Mouse (Mus musculus): ENCODE results near the gene Srl.

DNA sequence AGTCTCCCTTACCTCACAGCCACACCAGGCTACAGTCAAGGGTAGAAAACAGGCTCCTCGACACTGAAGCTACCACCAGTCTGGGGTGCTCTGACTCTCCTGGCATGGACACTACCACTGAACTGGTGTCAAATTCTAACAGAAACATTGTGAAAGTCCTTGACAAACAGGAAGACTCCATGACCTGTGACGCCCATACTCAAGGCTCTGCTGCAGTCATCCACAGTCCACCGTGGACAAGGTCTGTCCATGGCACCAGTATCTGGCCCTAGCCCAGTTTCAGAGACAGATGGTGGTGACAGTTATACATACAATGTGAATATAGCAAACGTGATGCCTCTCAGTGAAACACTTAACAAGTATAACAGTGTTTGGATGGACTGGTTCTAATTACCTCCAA, 109.8 kb downstream of the Srl start:
- TF ChIP-seq CTCF (IDR thresholded peaks at IDR 0.05) (no peak), EP300 (IDR thresholded peaks at IDR 0.05; ENCODE audit: insufficient read depth, low read depth, low read length) (no peak)
